Mouse (Mus musculus) CH12.LX (cell line): ENCODE results near the gene Phpt1. TPM values are rescaled to one million over a fixed set of nuclear protein-coding genes. Genes with fewer than 3 reads are reported as not detected.
A peak's percentile ranks its signal among the peaks of the same experiment; 100 is the strongest.

ENCODE experiments used
- DNase-seq: peaks from one replicate; pipeline ENCODE4 v3.0.0-alpha.2; 2013; ENCODE audit errors: extremely low read depth
- H3K27ac ChIP-seq: 2 replicates; pipeline ENCODE4 v1.5.1; 2012; ENCODE audit warnings: low read depth, mild to moderate bottlenecking, control low read depth, moderate library complexity; ENCODE audit not compliant: insufficient read depth
- H3K27me3 ChIP-seq: replicated peaks from 2 replicates; pipeline ENCODE3; 2012; ENCODE audit warnings: inconsistent platforms
- H3K36me3 ChIP-seq, 2 experiments: replicated peaks in 1 of 2; 2 replicates each; pipeline versions ENCODE3 to v1.6.1; 2012; ENCODE audit warnings: inconsistent platforms in 1 of 2, low read length in 1 of 2, mild to moderate bottlenecking in 1 of 2, mixed read lengths in 1 of 2, moderate library complexity in 1 of 2; ENCODE audit not compliant: control insufficient read depth in 1 of 2, insufficient read depth in 1 of 2
- H3K4me1 ChIP-seq, 2 experiments: 2 replicates each; pipeline ENCODE4 v1.6.1; 2012; ENCODE audit warnings: inconsistent platforms in 1 of 2, moderate library complexity in 1 of 2; ENCODE audit not compliant: insufficient read depth in 2 of 2, control insufficient read depth in 1 of 2
- H3K4me2 ChIP-seq: 2 replicates; pipeline ENCODE4 v1.6.1; 2012; ENCODE audit warnings: low read depth, mild to moderate bottlenecking, control low read depth; ENCODE audit not compliant: poor library complexity, insufficient read depth, severe bottlenecking
- H3K4me3 ChIP-seq, 3 experiments: fragments of 150-350 bp in 1 of 3; sonication (generic) in 1 of 3; replicated peaks in 1 of 3; 2 replicates each; pipeline versions ENCODE3 to v1.5.1; 2011 to 2012; ENCODE audit warnings: low read depth in 2 of 3, low read length in 2 of 3, mild to moderate bottlenecking in 2 of 3, moderate library complexity in 2 of 3, control low read depth in 1 of 3, improper control_type of control experiment in 1 of 3, inconsistent platforms in 1 of 3, mixed read lengths in 1 of 3; ENCODE audit not compliant: poor library complexity in 1 of 3
- H3K79me2 ChIP-seq: replicated peaks from 2 replicates; pipeline ENCODE4 v1.6.1; 2012; ENCODE audit warnings: mild to moderate bottlenecking, moderate library complexity; ENCODE audit not compliant: control insufficient read depth, poor library complexity, insufficient read depth, severe bottlenecking; ENCODE audit errors: extremely low read depth
- H3K9ac ChIP-seq: 2 replicates; pipeline ENCODE4 v1.6.1; 2012; ENCODE audit warnings: low read depth, mild to moderate bottlenecking, control low read depth, moderate library complexity; ENCODE audit not compliant: insufficient read depth
- H3K9me3 ChIP-seq: replicated peaks from 2 replicates; pipeline ENCODE3; 2012; ENCODE audit warnings: low read length, inconsistent platforms, mixed read lengths
- BHLHE40 ChIP-seq: IDR thresholded peaks from 2 replicates; pipeline ENCODE4 v1.6.1; 2011; ENCODE audit warnings: mild to moderate bottlenecking, low read depth, low read length, improper control_type of control experiment
- CTCF ChIP-seq, 2 experiments: IDR thresholded peaks in 1 of 2; conservative IDR thresholded peaks in 1 of 2; 2 replicates each; pipeline ENCODE4 v1.5.1; 2011 to 2012; ENCODE audit warnings: low read depth in 2 of 2, low read length in 2 of 2, improper control_type of control experiment in 1 of 2, inconsistent platforms in 1 of 2, mild to moderate bottlenecking in 1 of 2, moderate library complexity in 1 of 2
- E2F4 ChIP-seq: IDR thresholded peaks from 2 replicates; pipeline ENCODE4 v1.6.1; 2011; ENCODE audit warnings: low read depth, low read length, improper control_type of control experiment; ENCODE audit not compliant: insufficient replicate concordance
- ELF1 ChIP-seq: IDR thresholded peaks from 2 replicates; pipeline ENCODE4 v1.6.1; 2014; ENCODE audit warnings: low read depth, mild to moderate bottlenecking, inconsistent platforms, low read length, improper control_type of control experiment
- EP300 ChIP-seq: IDR thresholded peaks from 2 replicates; pipeline ENCODE4 v1.6.1; 2011; ENCODE audit warnings: low read length, improper control_type of control experiment
- ETS1 ChIP-seq: conservative IDR thresholded peaks from 2 replicates; pipeline ENCODE4 v1.6.1; 2012; ENCODE audit warnings: low read depth, mild to moderate bottlenecking, inconsistent platforms, low read length, improper control_type of control experiment, moderate library complexity
- GABPA ChIP-seq: IDR thresholded peaks from 2 replicates; pipeline ENCODE4 v1.6.1; 2012; ENCODE audit warnings: low read depth, low read length, improper control_type of control experiment, inconsistent platforms; ENCODE audit not compliant: insufficient replicate concordance
- JUND ChIP-seq: conservative IDR thresholded peaks from 2 replicates; pipeline ENCODE4 v1.6.1; 2011; ENCODE audit warnings: low read depth, low read length, improper control_type of control experiment
- MAFK ChIP-seq: IDR thresholded peaks from 2 replicates; pipeline ENCODE4 v1.6.1; 2011; ENCODE audit warnings: low read length, improper control_type of control experiment; ENCODE audit not compliant: insufficient replicate concordance
- MAX ChIP-seq: IDR thresholded peaks from 2 replicates; pipeline ENCODE4 v1.6.1; 2011; ENCODE audit warnings: low read length, improper control_type of control experiment
- MXI1 ChIP-seq: IDR thresholded peaks from 2 replicates; pipeline ENCODE4 v1.6.1; 2011; ENCODE audit warnings: mild to moderate bottlenecking, low read depth, low read length, improper control_type of control experiment
- MYC ChIP-seq: IDR thresholded peaks from 2 replicates; pipeline ENCODE4 v1.6.1; 2011; ENCODE audit warnings: low read depth, mild to moderate bottlenecking, improper control_type of control experiment, low read length
- NELFE ChIP-seq: IDR thresholded peaks from 2 replicates; pipeline ENCODE4 v1.6.1; 2011; ENCODE audit warnings: low read depth, low read length, improper control_type of control experiment
- PAX5 ChIP-seq: IDR thresholded peaks from 2 replicates; pipeline ENCODE4 v1.6.1; 2012; ENCODE audit warnings: low read length, inconsistent platforms, mixed read lengths
- POLR2A ChIP-seq: IDR thresholded peaks from 2 replicates; pipeline ENCODE4 v1.6.1; 2011; ENCODE audit warnings: low read depth, mild to moderate bottlenecking, improper control_type of control experiment, low read length
- RAD21 ChIP-seq: IDR thresholded peaks from 2 replicates; pipeline ENCODE4 v1.6.1; 2011; ENCODE audit warnings: low read depth, mild to moderate bottlenecking, low read length, improper control_type of control experiment, moderate library complexity
- RCOR1 ChIP-seq: conservative IDR thresholded peaks from 2 replicates; pipeline ENCODE4 v1.6.1; 2012; ENCODE audit warnings: low read depth, mild to moderate bottlenecking, inconsistent platforms, low read length, improper control_type of control experiment
- SMC3 ChIP-seq: IDR thresholded peaks from 2 replicates; pipeline ENCODE4 v1.6.1; 2011; ENCODE audit warnings: low read depth, low read length, improper control_type of control experiment
- TCF12 ChIP-seq: IDR thresholded peaks from 2 replicates; pipeline ENCODE4 v1.6.1; 2014; ENCODE audit warnings: low read depth, mild to moderate bottlenecking, inconsistent platforms, low read length, improper control_type of control experiment
- UBTF ChIP-seq: IDR thresholded peaks from 2 replicates; pipeline ENCODE4 v1.6.1; 2012; ENCODE audit warnings: low read depth, mild to moderate bottlenecking, inconsistent platforms, low read length, improper control_type of control experiment, moderate library complexity
- USF1 ChIP-seq: IDR thresholded peaks from 2 replicates; pipeline ENCODE4 v1.6.1; 2014; ENCODE audit warnings: low read depth, mild to moderate bottlenecking, inconsistent platforms, low read length, improper control_type of control experiment
- ZC3H11A ChIP-seq: IDR thresholded peaks from 2 replicates; pipeline ENCODE4 v1.6.1; 2012; ENCODE audit warnings: low read depth, mild to moderate bottlenecking, inconsistent platforms, low read length, improper control_type of control experiment
- ZKSCAN1 ChIP-seq: IDR thresholded peaks from 2 replicates; pipeline ENCODE4 v1.6.1; 2012; ENCODE audit warnings: low read depth, inconsistent platforms, low read length, improper control_type of control experiment, borderline replicate concordance
- dilution Hi-C: fragments of 300-500 bp; cut with MboI; formaldehyde crosslinking; loops from 2 replicates; pipeline ENCODE4 v1.14.3; 2020; ENCODE audit warnings: low sequenced_read_pairs; ENCODE audit not compliant: extremely low pct_unique_long_range_greater_than_20kb, extremely low pct_ligation_motif_present
- in situ Hi-C: fragments of 300-500 bp; cut with MboI; formaldehyde crosslinking; loops from 3 replicates; pipeline ENCODE4 v1.14.3; 2019; ENCODE audit warnings: low sequenced_read_pairs, low pct_ligation_motif_present, low pct_unique_long_range_greater_than_20kb, mixed read lengths
- polyA plus RNA-seq: library from polyadenylated mRNA; unstranded; fragments of >175 nt; gene quantifications from 2 replicates; pipeline ENCODE4 v1.2.1, GENCODE M21; 2012; ENCODE audit warnings: low read depth; ENCODE audit not compliant: insufficient read length
- total RNA-seq, 2 experiments: library from RNA; depleted of rRNA; stranded (reverse); fragments of 300-350 nt in 1 of 2; fragments of >200 nt in 1 of 2; gene quantifications; 2 replicates each; pipeline ENCODE4 v1.2.3; 2012 to 2014

Gene Phpt1
- total and polyA plus RNA-seq, 3 experiments: 37.9 to 66.9 (median 46.6) TPM

DNA sequence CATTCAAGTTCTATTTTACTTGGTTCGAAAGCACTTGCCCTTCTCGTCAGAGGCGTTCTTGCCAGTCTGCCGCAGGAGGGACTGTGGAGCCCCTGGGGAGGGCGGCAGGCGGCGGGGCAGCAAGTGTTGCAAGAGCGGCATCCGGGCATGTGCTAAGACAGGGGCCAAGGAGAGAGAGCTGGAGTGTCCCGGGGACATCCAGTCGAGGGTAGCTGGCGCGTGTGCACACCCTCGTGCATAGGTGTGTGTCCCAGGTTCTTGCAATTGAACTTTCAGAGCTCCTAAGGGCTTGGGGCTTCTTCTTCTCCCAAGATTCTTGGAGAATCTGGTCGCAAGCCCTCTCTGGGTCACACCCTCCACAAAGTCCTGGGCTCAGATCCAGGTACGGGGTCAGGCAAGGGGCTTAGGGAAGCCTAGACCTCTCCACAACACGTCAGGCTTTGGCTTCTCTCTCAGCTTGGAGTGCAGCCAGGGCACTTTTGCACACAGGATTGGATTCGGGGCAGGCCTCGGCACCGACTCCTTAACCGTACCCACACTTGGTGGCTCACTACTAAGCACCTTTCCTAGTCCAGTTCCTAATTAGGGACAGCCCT, 506 bp upstream of the Phpt1 start:
- TF ChIP-seq MXI1: no peak
- no peak for TF ChIP-seq MYC
- no peak for TF ChIP-seq UBTF
- no peak for TF ChIP-seq E2F4
- TF ChIP-seq CTCF (conservative IDR thresholded peaks at IDR 0.05 in 1 of 2, IDR thresholded peaks at IDR 0.05 in 1 of 2; ENCODE audit: low read depth in 2 of 2, low read length in 2 of 2): no peak
- no peak for TF ChIP-seq ZC3H11A
- no peak for TF ChIP-seq NELFE
- no peak for TF ChIP-seq TCF12
- TF ChIP-seq JUND: no peak
- TF ChIP-seq MAFK: no peak
- TF ChIP-seq GABPA: no peak
- H3K27me3 ChIP-seq: no peaks in the 10 kb centered on the region
- dilution Hi-C loops (no loop called here), in situ Hi-C loops (no loop called here)
- H3K27ac ChIP-seq: peak overlapping the region; percentile 54
- peak; percentile 47 for DNase-seq
- H3K79me2 ChIP-seq: no peaks in the 10 kb centered on the region
- peak overlapping the region; percentile 20 to 55 (median 31) for H3K4me3 ChIP-seq
- peaks cover 14 to 67% of the 10 kb centered on the region in 2 experiments for H3K36me3 ChIP-seq
- H3K9ac ChIP-seq: peak overlapping the region; percentile 80
- peaks cover 39% of the 10 kb centered on the region for H3K9me3 ChIP-seq
- H3K4me2 ChIP-seq: peak overlapping the region; percentile 18
- H3K4me1 ChIP-seq: peaks cover 5 to 29% of the 10 kb centered on the region in 2 experiments; a peak in 3 of 4 replicates

- H3K79me2 ChIP-seq: no peaks in the 10 kb centered on the region
- in situ Hi-C loops: no loop called here
- H3K9ac ChIP-seq: peak overlapping the region; percentile 80; the same call in 1 of the 2 replicates
- dilution Hi-C loops: no loop called here
- H3K27ac ChIP-seq: no peak overlapping the region
- H3K4me2 ChIP-seq: peak overlapping the region; percentile 62
- peaks cover 4 to 24% of the 10 kb centered on the region in 2 experiments; a peak in 3 of 4 replicates for H3K4me1 ChIP-seq
- H3K9me3 ChIP-seq: peaks cover 29% of the 10 kb centered on the region
- no peak for DNase-seq
- H3K4me3 ChIP-seq: peak overlapping the region; percentile 55 to 84 (median 67)
- no peaks in the 10 kb centered on the region for H3K27me3 ChIP-seq
- TF ChIP-seq MXI1 (no peak), UBTF (no peak), RCOR1 (no peak), ETS1 (no peak), BHLHE40 (no peak), MAX (no peak), RAD21 (no peak), ZKSCAN1 (no peak), ELF1 (no peak), POLR2A (no peak), USF1 (no peak), EP300 (no peak), PAX5 (no peak), SMC3 (no peak)
- H3K36me3 ChIP-seq: peaks cover 24 to 72% of the 10 kb centered on the region in 2 experiments
Measured at GRCm38 (mm10) chr2:25574136-25574535, 888 bp downstream of the Phpt1 start.
